Mouse (Mus musculus) thymus, postnatal 0 days (tissue): ENCODE results near the gene Evi2a. TPM values are rescaled to one million over a fixed set of nuclear protein-coding genes. Genes with fewer than 3 reads are reported as not detected.

Source experiments
- DNase-seq: peaks from one replicate; pipeline ENCODE4 v3.0.0-alpha.2; 2015; ENCODE audit warnings: low spot score
- polyA plus RNA-seq: library from polyadenylated mRNA; unstranded; fragments of >200 nt; fragmentation: Nextera tagmentation; extraction: Ambion mirVana; gene quantifications from 2 replicates; pipeline ENCODE4 v1.2.1, GENCODE M21; 2015

The Evi2a gene
- polyA plus RNA-seq, 1 experiment from 2014 or later, result 11.1 TPM

GRCm38 (mm10) chr11:79526549-79526948, 3.9 kb downstream of the Evi2a start:
- DNase-seq, result no peak

- no peak for DNase-seq
Observed at GRCm38 (mm10) chr11:79524310-79524575, 6.2 kb downstream of the Evi2a start.

GRCm38 (mm10) chr11:79523560-79524309, 6.7 kb downstream of the Evi2a start, which contains the start of gene Evi2b:
Gene Evi2b, minus strand, starts transcription at chr11:79523762.
- DNase-seq, result peak; percentile 65

- no peak for DNase-seq
Observed at GRCm38 (mm10) chr11:79522944-79523343, 7.5 kb downstream of the Evi2a start.

- peak; percentile 37 for DNase-seq
Observed at GRCm38 (mm10) chr11:79521930-79522329, 8.5 kb downstream of the Evi2a start.

DNA sequence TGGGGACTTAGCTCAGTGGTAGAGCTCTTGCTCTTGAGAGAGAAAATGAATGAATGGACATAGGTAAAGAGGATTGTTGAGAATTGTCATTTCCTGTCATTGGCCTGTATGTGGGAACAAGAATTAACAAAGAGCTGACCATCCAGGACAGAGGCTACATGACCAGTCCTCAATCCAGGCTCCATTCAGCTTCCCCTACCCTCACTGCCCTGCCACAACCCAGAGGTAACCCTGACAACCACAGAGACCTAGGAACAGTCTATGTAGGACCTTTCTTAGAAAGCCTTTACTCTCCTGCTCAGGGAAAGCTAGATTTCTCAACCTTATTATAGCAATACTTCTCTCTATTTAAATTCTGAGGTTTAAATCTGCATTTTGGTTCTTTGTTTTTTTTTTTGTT, 9.6 kb downstream of the Evi2a start:
- DNase-seq, result no peak

- peak; percentile 77 for DNase-seq
Observed at GRCm38 (mm10) chr11:79519878-79520291, 10.5 kb downstream of the Evi2a start.

- DNase-seq, result no peak
Observed at GRCm38 (mm10) chr11:79519299-79519698, 11.1 kb downstream of the Evi2a start.

DNA sequence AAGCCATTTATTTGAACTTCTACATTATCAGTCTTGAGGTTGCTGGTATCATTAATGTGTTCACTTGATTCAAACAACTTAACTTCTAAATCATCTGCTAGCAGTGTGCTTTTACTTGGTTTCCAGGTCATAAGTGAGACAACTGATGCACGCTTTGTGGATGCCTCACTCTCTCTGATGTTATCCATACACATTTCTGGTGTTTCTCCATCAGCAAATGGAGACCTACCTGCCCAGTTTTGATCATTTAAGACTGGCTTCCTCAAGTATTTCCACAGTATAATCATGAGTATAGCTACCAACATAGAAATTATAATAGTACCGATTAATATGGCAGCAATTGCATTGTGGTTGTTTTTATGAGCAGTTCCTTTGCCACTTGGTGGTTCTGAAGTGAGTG, 14.6 kb downstream of the Evi2a start:
- no peak for DNase-seq

DNA sequence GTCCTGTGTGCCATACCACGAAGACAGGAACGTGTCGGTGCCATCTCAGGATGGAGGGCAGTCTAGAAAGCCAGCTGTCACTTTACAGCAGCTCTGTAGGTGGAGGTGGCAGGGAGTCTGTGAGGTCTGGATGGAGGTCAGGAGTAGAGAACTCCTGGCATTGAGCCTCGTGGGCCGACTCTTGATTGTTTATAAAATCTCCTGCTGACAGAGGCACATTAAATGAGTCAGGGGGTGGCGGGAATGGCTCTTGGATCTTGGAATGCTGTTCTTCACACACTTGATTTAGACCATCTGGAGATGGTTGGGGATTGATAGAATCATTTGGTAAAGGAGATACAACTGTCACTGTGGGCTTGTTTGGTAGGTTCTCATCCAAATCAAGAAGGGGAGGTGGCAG, 15.1 kb downstream of the Evi2a start:
- no peak for DNase-seq

GRCm38 (mm10) chr11:79511970-79512369, 18.4 kb downstream of the Evi2a start:
- DNase-seq, result no peak

GRCm38 (mm10) chr11:79504506-79504905, 25.9 kb downstream of the Evi2a start:
- DNase-seq, result no peak

- DNase-seq, result no peak
Observed at GRCm38 (mm10) chr11:79503845-79504244, 26.6 kb downstream of the Evi2a start, which contains the start of gene Omg. Gene Omg, minus strand, starts transcription at chr11:79504084.

DNA sequence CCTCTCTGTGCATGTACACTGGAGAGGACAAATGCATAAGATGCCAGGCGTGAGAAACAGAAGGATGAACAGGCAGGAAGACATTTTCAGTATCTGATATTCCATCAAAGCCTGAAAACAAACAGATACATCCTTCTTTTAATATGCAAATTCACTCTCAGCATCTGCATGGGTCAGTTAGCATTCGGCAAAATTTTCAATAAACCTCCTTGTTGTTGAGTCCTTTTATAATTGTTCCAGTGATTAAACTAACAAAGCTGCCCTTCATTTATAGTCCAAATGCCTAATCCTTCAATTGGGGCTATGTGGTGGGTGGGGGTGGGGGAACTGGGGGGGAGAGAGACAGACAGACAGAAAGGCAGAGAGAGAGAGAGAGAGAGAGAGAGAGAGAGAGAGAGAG, 27.5 kb downstream of the Evi2a start:
- DNase-seq, result no peak

- no peak for DNase-seq
Observed at GRCm38 (mm10) chr11:79494976-79495800, 35.2 kb downstream of the Evi2a start.

GRCm38 (mm10) chr11:79484721-79485120, 45.7 kb downstream of the Evi2a start:
- DNase-seq, result no peak

DNA sequence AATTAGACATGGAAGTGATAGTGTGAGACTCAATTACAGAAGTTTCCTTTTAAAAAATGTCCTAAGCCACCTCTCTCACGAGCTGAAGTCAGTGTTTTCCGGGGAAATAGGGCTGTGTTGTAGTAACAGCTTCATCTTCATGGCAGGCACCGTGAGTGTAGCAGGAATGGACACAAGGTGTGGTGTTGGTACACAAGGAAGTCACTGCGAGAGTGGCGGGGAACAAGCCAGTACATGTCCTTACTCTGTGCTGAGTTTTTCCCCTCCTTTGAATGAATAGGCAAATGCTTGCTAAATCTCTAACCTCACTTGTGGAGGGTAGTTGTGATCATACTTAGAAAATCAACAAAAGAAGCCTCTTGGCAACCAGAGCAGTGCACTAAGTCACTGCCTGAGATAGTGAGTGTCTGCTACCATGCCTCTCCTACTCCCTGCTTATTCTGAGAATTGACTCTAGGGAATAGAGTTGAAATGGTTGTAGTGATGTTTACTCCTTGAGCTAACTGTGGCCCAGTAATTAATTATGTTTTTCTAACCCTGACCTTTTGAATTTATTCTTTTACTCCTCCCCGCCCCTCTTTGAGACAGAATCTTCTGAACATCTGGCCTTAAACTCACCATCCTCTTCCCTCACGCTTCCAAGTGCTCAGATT, 46.4 kb downstream of the Evi2a start:
- no peak for DNase-seq

- DNase-seq, result no peak
Observed at GRCm38 (mm10) chr11:79483392-79483791, 47.0 kb downstream of the Evi2a start.
